Mouse (Mus musculus): ENCODE measurements at regions not wholly inside any gene's neighbourhood (a gene's known extent, or its start where the extent isn't known, plus 50 kb on each side); places are given as distances from the start of the nearest gene placed in this dataset.

DNA sequence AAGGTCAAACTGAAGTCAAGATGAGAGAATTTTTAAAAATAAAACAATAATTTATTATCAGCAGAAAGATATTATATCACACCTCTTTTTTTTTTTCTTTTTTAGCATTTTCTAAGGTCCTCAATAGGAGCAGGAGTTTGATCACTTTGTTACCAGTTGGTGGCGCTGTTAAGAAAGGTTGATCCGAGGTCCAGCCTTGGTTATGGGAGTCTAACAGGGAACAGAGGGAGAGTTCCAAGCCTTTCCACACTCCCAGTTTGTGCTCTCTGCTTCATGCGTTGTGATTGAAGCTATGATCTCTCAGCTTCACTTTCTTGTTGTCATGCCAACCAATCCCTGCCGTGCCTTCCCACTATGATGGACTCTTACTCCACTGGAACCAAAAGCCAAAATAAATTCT lies 83.8 kb downstream of the Fam174a start:
- TF ChIP-seq MAFK (IDR thresholded peaks at IDR 0.05; ENCODE audit: insufficient read depth, low read depth, low read length) (no peak), ZC3H11A (IDR thresholded peaks at IDR 0.05; ENCODE audit: borderline replicate concordance, low read depth, low read length) (no peak), CHD2 (IDR thresholded peaks at IDR 0.05; ENCODE audit: low read depth, low read length) (no peak), ZNF384 (IDR thresholded peaks at IDR 0.05; ENCODE audit: low read depth, low read length) (no peak)
